Mouse (Mus musculus) hindbrain, embryonic 16.5 days (tissue): ENCODE results near the gene Trim67. TPM values are rescaled to one million over a fixed set of nuclear protein-coding genes. Genes with fewer than 3 reads are reported as not detected.

Source experiments
- ATAC-seq: fragments of 200-750 bp; cut with Nextera tagmentation; 2 replicates; pipeline ENCODE4 v1.8.0; 2017; ENCODE audit warnings: moderate TSS enrichment, moderate library complexity
- H3K27ac ChIP-seq: fragments of 300-500 bp; sonication (generic); 2 replicates; pipeline ENCODE4 v1.5.1; 2014; ENCODE audit warnings: low read depth, mild to moderate bottlenecking, control low read depth, low read length, moderate library complexity
- H3K27me3 ChIP-seq: fragments of 300-500 bp; sonication (generic); replicated peaks from 2 replicates; pipeline ENCODE4 v1.6.1; 2014; ENCODE audit warnings: low read length; ENCODE audit not compliant: control insufficient read depth, insufficient read depth
- H3K36me3 ChIP-seq: fragments of 300-500 bp; sonication (generic); 2 replicates; pipeline ENCODE4 v1.6.1; 2014; ENCODE audit warnings: mild to moderate bottlenecking, low read length, moderate library complexity, mixed read lengths; ENCODE audit not compliant: control insufficient read depth, insufficient read depth
- H3K4me1 ChIP-seq: fragments of 300-500 bp; sonication (generic); 2 replicates; pipeline ENCODE4 v1.6.1; 2014; ENCODE audit warnings: low read depth, low read length; ENCODE audit not compliant: control insufficient read depth, insufficient read depth
- H3K4me2 ChIP-seq: fragments of 300-500 bp; sonication (generic); 2 replicates; pipeline ENCODE4 v1.6.1; 2014; ENCODE audit warnings: mild to moderate bottlenecking, low read length, control low read depth, moderate library complexity
- H3K4me3 ChIP-seq: fragments of 300-500 bp; sonication (generic); 2 replicates; pipeline ENCODE4 v1.5.1; 2014; ENCODE audit warnings: mild to moderate bottlenecking, low read length, control low read depth, moderate library complexity
- H3K9ac ChIP-seq: fragments of 300-500 bp; sonication (generic); 2 replicates; pipeline ENCODE4 v1.6.1; 2014; ENCODE audit warnings: low read depth, mild to moderate bottlenecking, control low read depth, low read length, moderate library complexity
- H3K9me3 ChIP-seq: fragments of 300-500 bp; sonication (generic); 2 replicates; pipeline ENCODE4 v1.6.1; 2014; ENCODE audit warnings: mild to moderate bottlenecking, low read length, moderate library complexity; ENCODE audit not compliant: control insufficient read depth
- WGBS: fragments of 180-500 bp; shearing (Covaris S2); extraction: QIAGEN DNeasy Blood & Tissue Kit; methylation state at CpG from one replicate; pipeline ENCODE4 v1.1.7; 2014; 5-methylcytosine and 5-hydroxymethylcytosine counted together
- polyA plus RNA-seq: library from polyadenylated mRNA; unstranded; fragments of >200 nt; fragmentation: Nextera tagmentation; extraction: Ambion mirVana; gene quantifications from 2 replicates; pipeline ENCODE4 v1.2.1, GENCODE M21; 2015

The Trim67 gene
- polyA plus RNA-seq, 1 experiment from 2014 or later = 27.0 TPM

- no peak for ATAC-seq
- 75% methylated on average over 11 of the region's 11 CpGs for WGBS
- no peak overlapping the region for H3K4me2 ChIP-seq
- H3K4me1 ChIP-seq = no peaks in the 10 kb centered on the region
- no peaks in the 10 kb centered on the region for H3K9me3 ChIP-seq
- H3K27ac ChIP-seq = no peak overlapping the region
- no peak overlapping the region for H3K4me3 ChIP-seq
- peaks cover 42% of the 10 kb centered on the region for H3K36me3 ChIP-seq
- H3K27me3 ChIP-seq = no peaks in the 10 kb centered on the region
- H3K9ac ChIP-seq = no peak overlapping the region
These were observed 27.2 kb downstream of the Trim67 start for GRCm38 (mm10) chr8:124820125-124820524.

GRCm38 (mm10) chr8:124823497-124823896 lies 30.6 kb downstream of the Trim67 start:
- Histone ChIP-seq H3K4me2 (no peak overlapping the region), H3K9me3 (no peaks in the 10 kb centered on the region), H3K36me3 (peaks cover 31% of the 10 kb centered on the region), H3K9ac (no peak overlapping the region), H3K27ac (no peak overlapping the region), H3K4me3 (no peak overlapping the region), H3K4me1 (no peaks in the 10 kb centered on the region), H3K27me3 (no peaks in the 10 kb centered on the region)
- WGBS = 79% methylated on average over 6 of the region's 6 CpGs
- ATAC-seq = no peak

GRCm38 (mm10) chr8:124826658-124827057 lies 33.8 kb downstream of the Trim67 start:
- H3K27me3 ChIP-seq = no peaks in the 10 kb centered on the region
- ATAC-seq = no peak
- no peaks in the 10 kb centered on the region for H3K4me1 ChIP-seq
- 21% methylated on average over 7 of the region's 7 CpGs for WGBS
- H3K4me2 ChIP-seq = no peak overlapping the region
- H3K9ac ChIP-seq = no peak overlapping the region
- H3K36me3 ChIP-seq = peaks cover 33% of the 10 kb centered on the region
- no peaks in the 10 kb centered on the region for H3K9me3 ChIP-seq
- H3K27ac ChIP-seq = no peak overlapping the region
- H3K4me3 ChIP-seq = no peak overlapping the region

- no peak overlapping the region for H3K9ac ChIP-seq
- no peaks in the 10 kb centered on the region for H3K4me1 ChIP-seq
- H3K9me3 ChIP-seq = no peaks in the 10 kb centered on the region
- H3K27me3 ChIP-seq = no peaks in the 10 kb centered on the region
- H3K4me3 ChIP-seq = no peak overlapping the region
- ATAC-seq = no peak
- H3K36me3 ChIP-seq = peaks cover 33% of the 10 kb centered on the region
- WGBS = 3% methylated on average over 5 of the region's 5 CpGs
- H3K27ac ChIP-seq = no peak overlapping the region
- H3K4me2 ChIP-seq = no peak overlapping the region
These were observed 34.5 kb downstream of the Trim67 start for GRCm38 (mm10) chr8:124827387-124827786.

- no peak overlapping the region for H3K4me2 ChIP-seq
- H3K36me3 ChIP-seq = peaks cover 22% of the 10 kb centered on the region
- H3K4me1 ChIP-seq = no peaks in the 10 kb centered on the region
- H3K9ac ChIP-seq = no peak overlapping the region
- H3K4me3 ChIP-seq = no peak overlapping the region
- no peak overlapping the region for H3K27ac ChIP-seq
- H3K9me3 ChIP-seq = no peaks in the 10 kb centered on the region
- H3K27me3 ChIP-seq = no peaks in the 10 kb centered on the region
- WGBS = 80% methylated on average over 24 of the region's 24 CpGs
- no peak for ATAC-seq
These were observed 35.8 kb downstream of the Trim67 start for GRCm38 (mm10) chr8:124828561-124829240.

- no peak for ATAC-seq
- Histone ChIP-seq H3K27ac (no peak overlapping the region), H3K4me1 (no peaks in the 10 kb centered on the region), H3K27me3 (no peaks in the 10 kb centered on the region), H3K36me3 (peaks cover 13% of the 10 kb centered on the region), H3K4me3 (no peak overlapping the region), H3K9ac (no peak overlapping the region), H3K4me2 (no peak overlapping the region), H3K9me3 (no peaks in the 10 kb centered on the region)
- WGBS = 78% methylated on average over 13 of the region's 13 CpGs
These were observed 37.2 kb downstream of the Trim67 start for GRCm38 (mm10) chr8:124830050-124830449.

- H3K27me3 ChIP-seq = no peaks in the 10 kb centered on the region
- no peak overlapping the region for H3K4me2 ChIP-seq
- H3K27ac ChIP-seq = no peak overlapping the region
- no peak overlapping the region for H3K9ac ChIP-seq
- no peaks in the 10 kb centered on the region for H3K4me1 ChIP-seq
- H3K9me3 ChIP-seq = no peaks in the 10 kb centered on the region
- WGBS = 81% methylated on average over 6 of the region's 6 CpGs
- no peak for ATAC-seq
- H3K36me3 ChIP-seq = peaks cover 9% of the 10 kb centered on the region
- no peak overlapping the region for H3K4me3 ChIP-seq
These were observed 38.6 kb downstream of the Trim67 start for GRCm38 (mm10) chr8:124831531-124831930.

GRCm38 (mm10) chr8:124831941-124832340 lies 39.0 kb downstream of the Trim67 start:
- Histone ChIP-seq H3K4me2 (no peak overlapping the region), H3K27me3 (no peaks in the 10 kb centered on the region), H3K36me3 (peaks cover 9% of the 10 kb centered on the region), H3K27ac (no peak overlapping the region), H3K9ac (no peak overlapping the region), H3K9me3 (no peaks in the 10 kb centered on the region), H3K4me1 (no peaks in the 10 kb centered on the region), H3K4me3 (no peak overlapping the region)
- 89% methylated on average over 6 of the region's 6 CpGs for WGBS
- no peak for ATAC-seq

GRCm38 (mm10) chr8:124833430-124834205 lies 40.7 kb downstream of the Trim67 start:
- no peak overlapping the region for H3K9ac ChIP-seq
- H3K36me3 ChIP-seq = peaks cover 12% of the 10 kb centered on the region
- no peaks in the 10 kb centered on the region for H3K4me1 ChIP-seq
- no peaks in the 10 kb centered on the region for H3K27me3 ChIP-seq
- H3K9me3 ChIP-seq = no peaks in the 10 kb centered on the region
- WGBS = 48% methylated on average over 15 of the region's 15 CpGs
- no peak for ATAC-seq
- H3K27ac ChIP-seq = no peak overlapping the region
- no peak overlapping the region for H3K4me3 ChIP-seq
- H3K4me2 ChIP-seq = no peak overlapping the region
